Mouse (Mus musculus) fat pad, adult 2 months (tissue): ENCODE measurements around the gene Il18bp.
A peak's percentile ranks its signal among the peaks of the same experiment; 100 is the strongest.
"Not testable (repeated sequence)": the region's sequence is repeated elsewhere in the genome, so short reads cannot be mapped to it uniquely, and the experiment has no call there.

Experiments
- DNase-seq: peaks from one replicate; pipeline ENCODE4 v3.0.0-alpha.2; 2011; ENCODE audit warnings: low read depth, low spot score; ENCODE audit errors: extremely low read depth

Il18bp gene

DNA sequence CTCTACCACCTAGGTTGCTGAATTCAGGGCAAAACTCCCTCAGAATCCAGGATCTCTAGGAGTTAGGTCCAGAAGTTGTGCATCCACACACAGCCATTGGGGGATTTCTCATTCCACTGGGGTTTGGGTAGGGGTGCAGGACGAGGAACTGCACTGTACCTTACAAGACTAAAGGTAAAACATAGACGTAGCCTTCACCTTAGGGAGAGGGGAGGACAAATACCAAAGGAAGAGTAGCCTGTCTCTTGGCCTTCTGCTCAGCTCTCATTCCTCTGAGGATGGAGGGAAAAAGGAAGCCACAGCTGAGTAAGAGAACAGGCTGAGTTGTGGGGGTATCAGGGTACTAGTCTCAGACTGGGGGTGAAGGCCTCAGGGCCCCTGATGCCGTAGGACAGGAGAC, at the start of gene Il18bp:
TSS of gene Il18bp (minus strand) at position 101 of the 400 bp plus-strand sequence.
- no peak for DNase-seq

DNA sequence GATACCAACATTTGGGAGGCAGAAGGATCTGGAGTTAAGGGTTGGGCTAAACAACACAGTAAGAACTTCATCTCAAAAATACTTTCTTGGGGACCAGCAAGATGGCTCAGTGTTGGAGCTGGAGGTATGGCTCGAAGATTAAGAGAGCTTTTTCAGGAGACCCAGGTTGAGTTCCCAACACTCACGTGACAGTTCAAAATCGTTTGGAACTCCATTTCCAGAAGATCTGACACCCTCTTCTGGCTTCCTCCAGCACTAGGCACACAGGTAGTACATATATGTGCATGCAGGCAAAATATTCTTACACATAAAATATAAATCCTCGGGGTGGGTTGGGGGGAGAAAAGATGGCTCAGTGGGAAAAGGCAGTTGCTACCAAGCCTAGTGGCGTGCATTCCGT, 47.9 kb upstream of the Il18bp start:
- no peak for DNase-seq

DNA sequence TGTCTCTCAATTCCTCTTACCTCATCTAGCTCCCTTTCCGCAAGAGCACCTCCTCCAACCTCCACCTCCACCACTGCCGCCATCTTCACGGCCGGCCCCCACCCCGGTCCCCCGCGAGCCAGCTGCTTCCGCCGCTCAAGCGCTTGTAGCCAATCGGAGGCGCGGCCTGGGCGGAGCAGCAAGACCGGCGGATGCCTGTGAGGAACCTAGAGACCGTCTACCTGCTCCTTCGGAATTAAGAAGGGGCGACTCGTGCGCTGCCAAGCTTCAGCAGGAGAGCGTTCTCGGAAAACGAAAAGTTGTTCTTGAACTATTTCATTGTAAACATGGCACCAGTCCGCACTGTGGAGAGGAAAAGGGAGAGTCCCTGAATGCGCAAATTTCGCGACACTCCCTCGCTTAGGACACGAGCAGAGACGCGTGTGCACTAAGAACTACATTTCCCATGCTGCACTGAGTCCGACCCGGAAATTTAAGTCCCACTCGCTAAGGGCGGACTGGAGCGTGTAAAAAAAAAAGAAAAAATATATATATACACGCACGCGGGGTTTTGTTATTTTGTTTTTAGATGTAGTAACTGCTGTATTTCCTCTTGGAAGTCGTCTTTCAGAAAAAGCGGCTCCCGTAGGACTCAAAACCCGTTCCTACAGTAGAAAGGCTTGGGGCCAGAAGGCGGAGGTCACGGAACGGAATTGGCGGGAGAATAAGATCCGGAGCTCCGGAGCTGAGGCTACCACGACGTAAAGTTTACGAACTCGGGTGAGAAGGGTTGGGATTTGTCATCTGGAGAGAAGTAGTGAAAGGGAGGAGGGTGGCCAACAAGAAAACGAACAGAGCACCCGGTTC, 46.8 kb upstream of the Il18bp start, which contains the start of the genes Rnf121, Xndc1 and Xntrpc:
TSS of gene Rnf121 (minus strand) at position 424 of the 846 bp plus-strand sequence.
TSS of gene Xndc1 (plus strand) at position 466 of the 846 bp plus-strand sequence.
TSS of gene Xntrpc (plus strand) at position 668 of the 846 bp plus-strand sequence.
- peak; percentile 64 for DNase-seq

GRCm38 (mm10) chr7:102064655-102065045, 46.2 kb upstream of the Il18bp start:
- DNase-seq = no peak

- no peak for DNase-seq
Observed at GRCm38 (mm10) chr7:102063891-102064290, 45.4 kb upstream of the Il18bp start.

DNA sequence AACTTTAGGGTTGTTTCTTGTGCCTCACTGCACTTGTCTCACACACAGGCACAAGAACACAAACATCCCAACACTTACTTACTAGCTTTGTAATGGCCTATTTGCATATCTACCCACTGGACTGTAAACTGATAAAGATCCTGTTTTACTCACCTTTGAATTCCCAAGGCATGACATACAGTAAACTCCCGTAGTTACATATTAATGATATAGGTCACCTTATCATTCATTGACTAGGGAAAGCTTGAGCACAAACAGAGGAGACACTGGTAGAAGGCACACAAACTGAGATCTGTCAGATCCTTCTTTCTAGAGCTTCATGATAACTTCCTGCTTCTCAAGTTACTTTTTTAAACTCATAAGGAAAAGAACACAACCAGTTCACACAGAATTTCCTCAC, 43.7 kb upstream of the Il18bp start:
- DNase-seq = no peak

DNA sequence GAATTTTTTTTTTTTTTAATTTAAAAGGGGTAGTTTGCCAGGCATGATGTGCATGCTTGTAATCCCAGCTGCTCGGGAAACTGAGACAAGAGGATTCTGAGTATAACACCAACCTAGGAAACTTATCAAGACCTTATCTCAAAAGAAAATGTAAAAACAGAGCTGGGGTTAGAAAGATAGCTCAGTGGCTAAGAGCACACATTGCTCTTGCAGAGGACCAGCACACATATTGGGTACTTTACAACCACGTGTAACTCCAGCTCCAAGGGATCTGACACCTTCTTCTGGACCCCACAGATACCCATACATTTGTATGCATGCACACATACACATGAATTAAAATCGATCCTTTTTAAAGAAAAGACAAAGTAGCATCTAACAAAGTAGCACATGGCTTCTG, 42.9 kb upstream of the Il18bp start:
- no peak for DNase-seq

DNA sequence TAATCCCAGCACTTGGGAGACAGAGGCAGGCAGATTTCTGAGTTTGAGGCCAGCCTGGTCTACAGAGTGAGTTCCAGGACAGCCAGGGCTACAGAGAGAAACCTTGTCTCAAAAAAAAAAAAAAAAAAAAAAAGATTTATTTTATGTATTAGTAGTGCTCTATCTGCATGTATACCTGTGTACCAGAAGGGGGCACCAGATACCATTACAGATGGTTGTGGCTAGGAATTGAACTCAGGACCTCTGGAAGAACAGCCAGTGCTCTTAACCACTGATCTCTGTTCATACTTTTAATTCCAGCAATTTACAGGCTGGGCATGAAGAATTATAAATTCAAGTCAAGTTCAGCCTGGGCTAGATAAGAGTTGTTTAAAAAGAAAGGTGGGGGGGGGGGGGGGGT, 30.0 kb upstream of the Il18bp start:
- not testable (repeated sequence) for DNase-seq

- peak; percentile 78 for DNase-seq
Observed at GRCm38 (mm10) chr7:102042314-102042713, 23.8 kb upstream of the Il18bp start.

GRCm38 (mm10) chr7:102037318-102037717, 18.8 kb upstream of the Il18bp start:
- no peak for DNase-seq

- peak; percentile 31 for DNase-seq
Observed at GRCm38 (mm10) chr7:102035534-102035933, 17.0 kb upstream of the Il18bp start.

- no peak for DNase-seq
Observed at GRCm38 (mm10) chr7:102034904-102035303, 16.4 kb upstream of the Il18bp start.

DNA sequence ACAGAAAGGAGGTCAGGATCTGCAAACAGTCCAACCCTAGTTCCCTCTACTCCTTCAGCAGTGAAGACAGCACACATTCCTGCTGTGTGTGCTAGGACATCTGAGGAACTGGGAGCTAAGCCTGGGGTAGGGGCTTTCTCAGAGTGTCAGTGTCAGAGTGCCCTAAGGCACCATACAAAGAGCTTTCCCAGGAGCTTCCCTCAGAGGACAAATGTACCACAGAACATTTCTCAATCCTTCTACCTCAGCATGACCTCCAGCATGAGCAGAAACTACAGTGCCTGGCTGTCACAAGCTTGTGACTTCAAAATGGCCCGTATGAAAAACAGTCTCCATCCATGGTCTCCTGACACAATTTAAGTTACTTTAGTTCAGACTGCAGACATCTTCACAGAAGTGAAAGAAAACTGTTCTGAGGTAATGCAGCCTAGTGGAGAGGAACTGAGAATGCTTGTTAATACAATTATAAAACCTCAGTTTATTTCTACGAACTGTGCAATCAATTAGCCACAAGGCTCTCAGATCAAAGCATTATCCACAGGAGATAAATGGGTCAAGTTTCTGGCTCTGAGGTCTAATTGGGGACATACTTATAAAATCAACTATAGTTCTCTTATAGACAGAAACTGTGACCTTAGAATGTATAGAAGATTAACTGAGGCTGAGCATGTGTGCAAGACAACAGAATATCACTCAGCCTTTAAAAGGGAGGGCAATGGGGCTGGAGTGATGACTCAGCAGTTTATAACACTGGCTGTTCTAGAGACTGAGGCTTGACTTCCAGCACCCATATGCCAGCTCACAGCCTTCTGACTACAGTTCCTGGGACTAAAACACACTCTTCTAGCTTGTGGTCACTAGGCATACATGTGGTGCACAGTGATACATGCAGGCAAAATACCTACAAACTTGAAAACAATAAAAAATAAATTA, 7.0 kb upstream of the Il18bp start:
- no peak for DNase-seq

- no peak for DNase-seq
Observed at GRCm38 (mm10) chr7:102023821-102024220, 5.3 kb upstream of the Il18bp start.

DNA sequence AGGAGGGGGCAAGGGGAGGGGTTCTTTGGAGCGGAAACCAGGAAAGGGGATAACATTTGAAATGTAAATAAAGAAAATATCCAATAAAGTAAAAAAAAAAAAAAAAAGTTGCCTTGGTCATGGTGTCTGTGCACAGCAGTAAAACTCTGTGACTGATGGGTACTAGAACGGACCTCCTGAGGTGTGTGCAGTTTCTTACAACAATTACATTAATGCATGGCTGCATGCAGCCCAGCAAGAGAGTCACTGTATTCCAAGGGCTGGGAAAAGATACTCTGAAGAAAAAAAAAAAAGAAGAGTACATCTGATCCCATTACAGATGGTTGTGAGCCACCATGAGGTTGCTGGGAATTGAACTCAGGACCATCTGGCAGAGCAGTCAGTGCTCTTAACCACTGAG, 2.4 kb upstream of the Il18bp start:
- not testable (repeated sequence) for DNase-seq

- DNase-seq = no peak
Observed at GRCm38 (mm10) chr7:102019362-102019761, 872 bp upstream of the Il18bp start.

GRCm38 (mm10) chr7:102018034-102018433, 456 bp downstream of the Il18bp start:
- no peak for DNase-seq

DNA sequence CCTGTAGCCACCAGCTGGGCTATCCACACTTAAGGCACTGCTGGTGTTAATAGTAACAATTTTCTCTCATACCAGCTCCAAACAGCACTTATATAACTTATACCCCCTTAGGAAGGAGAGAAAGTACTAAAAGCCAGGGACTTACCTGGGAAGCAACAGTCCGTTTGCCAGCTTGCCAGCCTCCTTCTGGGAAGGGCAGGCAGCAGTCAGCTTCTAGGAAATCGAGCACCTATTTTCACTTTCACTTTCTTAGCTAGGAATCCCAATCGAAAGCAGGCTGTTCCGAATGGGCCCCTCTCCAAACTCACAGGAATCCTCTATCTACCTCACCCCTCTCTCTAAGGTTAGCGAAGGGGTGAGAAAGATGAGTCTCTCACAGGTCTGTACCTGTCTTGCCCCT, 1.0 kb downstream of the Il18bp start:
- DNase-seq = no peak

GRCm38 (mm10) chr7:102016936-102017335, 1.6 kb downstream of the Il18bp start:
- no peak for DNase-seq

DNA sequence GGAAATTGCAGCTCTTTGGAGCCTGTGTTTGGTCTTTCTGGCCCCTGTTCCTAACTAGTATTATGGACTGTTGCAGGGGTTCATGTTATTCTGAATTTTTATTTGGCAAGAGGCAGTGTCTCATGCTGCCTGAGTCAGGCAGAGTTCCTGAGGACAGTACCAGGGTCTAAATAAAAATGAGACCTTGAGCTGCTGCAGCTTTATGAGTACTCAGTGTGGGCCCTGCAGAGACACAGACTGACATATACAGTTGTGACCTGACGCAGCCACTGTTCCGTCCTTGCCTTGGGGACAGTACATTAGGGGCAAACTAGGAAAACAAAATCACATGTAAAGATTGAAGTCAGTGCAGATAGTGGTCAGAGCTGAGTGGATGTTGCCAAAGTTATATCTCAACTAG, 3.5 kb downstream of the Il18bp start:
- DNase-seq = no peak

DNA sequence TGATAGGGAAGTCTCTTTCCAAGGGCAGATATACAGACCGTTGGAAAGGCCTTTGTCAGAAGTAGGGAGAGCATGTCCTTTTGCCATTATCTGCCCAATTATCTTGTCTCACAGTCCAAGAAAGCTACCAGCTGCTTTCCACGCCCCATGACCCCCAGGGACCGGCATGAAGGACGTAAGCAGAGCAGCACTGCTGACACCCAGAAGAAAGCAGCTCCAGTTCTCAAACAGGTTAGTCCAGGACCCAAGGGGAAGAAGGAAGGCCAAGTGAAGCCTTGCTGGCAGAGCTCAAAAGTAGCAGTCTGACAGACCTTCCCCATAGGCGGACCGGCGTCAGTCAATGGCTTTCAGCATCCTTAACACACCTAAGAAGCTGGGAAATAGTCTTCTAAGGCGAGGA, 5.1 kb downstream of the Il18bp start:
- DNase-seq = no peak

DNA sequence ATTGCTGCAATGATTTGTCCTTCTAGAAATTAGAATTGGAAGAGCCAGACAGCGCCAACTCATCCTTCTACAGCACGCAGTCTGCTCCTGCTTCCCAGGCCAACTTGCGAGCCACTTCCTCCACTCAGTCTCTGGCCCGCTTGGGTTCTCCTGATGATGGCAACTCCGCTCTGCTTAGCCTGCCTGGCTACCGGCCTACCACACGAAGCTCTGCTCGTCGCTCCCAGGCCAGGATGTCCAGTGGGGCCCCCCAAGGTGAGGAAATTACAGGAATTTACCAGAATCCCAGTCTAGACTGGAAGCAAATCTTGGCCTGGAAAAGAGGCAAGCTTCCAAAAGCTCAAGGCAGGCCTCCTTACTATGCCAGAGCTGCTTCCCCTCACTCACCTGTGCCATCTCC, 6.6 kb downstream of the Il18bp start:
- no peak for DNase-seq
